Mouse (Mus musculus) liver, adult 2 months (tissue): Measurements from ENCODE around the gene Cyp4a32. TPM values are rescaled to one million over a fixed set of nuclear protein-coding genes. Genes with fewer than 3 reads are reported as not detected.
"Not testable (repeated sequence)": the region's sequence is repeated elsewhere in the genome, so short reads cannot be mapped to it uniquely, and the experiment has no call there.

Source experiments
- DNase-seq: peaks from one replicate; pipeline ENCODE4 v3.0.0-alpha.2; 2011; ENCODE audit warnings: low read depth, low spot score; ENCODE audit errors: extremely low read depth
- H3K27ac ChIP-seq: fragments of 200-500 bp; replicated peaks from 2 replicates; pipeline ENCODE4 v1.5.1; 2012; ENCODE audit warnings: low read depth, mild to moderate bottlenecking, control low read depth, inconsistent platforms, low read length; ENCODE audit not compliant: insufficient read depth
- H3K27me3 ChIP-seq: fragments of 200-500 bp; 2 replicates; pipeline ENCODE4 v1.6.1; 2012; ENCODE audit warnings: mild to moderate bottlenecking, moderate library complexity, low read length, inconsistent platforms; ENCODE audit not compliant: control insufficient read depth, insufficient read depth
- H3K36me3 ChIP-seq: fragments of 200-500 bp; 2 replicates; pipeline ENCODE4 v1.6.1; 2012; ENCODE audit warnings: low read length, inconsistent platforms; ENCODE audit not compliant: control insufficient read depth, insufficient read depth
- H3K4me1 ChIP-seq: fragments of 200-500 bp; 2 replicates; pipeline ENCODE4 v1.6.1; 2011; ENCODE audit warnings: low read length; ENCODE audit not compliant: control insufficient read depth, insufficient read depth
- H3K4me3 ChIP-seq: fragments of 200-500 bp; 2 replicates; pipeline ENCODE4 v1.5.1; 2011; ENCODE audit warnings: low read depth, mild to moderate bottlenecking, control low read depth, low read length, moderate library complexity; ENCODE audit not compliant: insufficient read depth
- H3K79me2 ChIP-seq: fragments of 200-500 bp; 2 replicates; pipeline ENCODE4 v1.6.1; 2012; ENCODE audit warnings: inconsistent platforms, mild to moderate bottlenecking, low read length, moderate library complexity; ENCODE audit not compliant: control insufficient read depth, insufficient read depth
- H3K9ac ChIP-seq: fragments of 200-500 bp; 2 replicates; pipeline ENCODE4 v1.6.1; 2012; ENCODE audit warnings: low read depth, mild to moderate bottlenecking, control low read depth, inconsistent platforms, low read length
- CTCF ChIP-seq: fragments of 200-500 bp; IDR thresholded peaks from 2 replicates; pipeline ENCODE4 v1.5.1; 2011; ENCODE audit warnings: low read depth, low read length, control low read depth
- POLR2A ChIP-seq: fragments of 200-500 bp; IDR thresholded peaks from 2 replicates; pipeline ENCODE4 v1.6.1; 2011; ENCODE audit warnings: low read length, control low read depth; ENCODE audit not compliant: insufficient read depth; ENCODE audit errors: extremely low read depth
- WGBS: fragments of 180-500 bp; shearing (Covaris S2); methylation state at CpG from one replicate; pipeline ENCODE4 v1.1.7; 2018; 5-methylcytosine and 5-hydroxymethylcytosine counted together
- polyA plus RNA-seq: library from polyadenylated mRNA; depleted of rRNA; stranded (reverse); fragments of >200 nt; gene quantifications from 2 replicates; pipeline ENCODE4 v1.2.3, GENCODE M21; 2012; rRNA removed
- total RNA-seq: library from RNA; depleted of rRNA; stranded (reverse); fragments of >200 nt; gene quantifications from 2 replicates; pipeline ENCODE4 v1.2.3, GENCODE M21; 2014; rRNA removed

The Cyp4a32 gene
- total RNA-seq (19.5 and 23.2 TPM in 2 replicates), polyA plus RNA-seq (8.4 and 12.2 TPM in 2 replicates)

- 29% methylated on average over 8 of the region's 8 CpGs for WGBS
- not testable (repeated sequence) for H3K27me3 ChIP-seq, H3K79me2 ChIP-seq
- Histone ChIP-seq H3K4me1 (peaks cover 13% of the 10 kb centered on the region), H3K9ac (peak within 1 kb of the TSS; percentile 71), H3K4me3 (peak within 1 kb of the TSS; percentile 67), H3K36me3 (peaks cover 14% of the 10 kb centered on the region), H3K27ac (peak within 1 kb of the TSS; percentile 95)
- DNase-seq, result peak; percentile 93
Measured at GRCm38 (mm10) chr4:115600611-115601010, at the start of gene Cyp4a32. Cyp4a32 (plus strand) TSS chr4:115600969.

- Histone ChIP-seq H3K9ac (no peak overlapping the region), H3K27me3 (no peaks in the 10 kb centered on the region), H3K36me3 (no peaks in the 10 kb centered on the region), H3K4me1 (peaks cover 2% of the 10 kb centered on the region; the same call in 1 of the 2 replicates), H3K27ac (no peak overlapping the region), H3K4me3 (no peak overlapping the region), H3K79me2 (no peaks in the 10 kb centered on the region)
- no peak for TF ChIP-seq POLR2A
- no peak for TF ChIP-seq CTCF
- 75% methylated on average over 3 of the region's 3 CpGs for WGBS
- DNase-seq, result peak; percentile 45
Measured at GRCm38 (mm10) chr4:115552726-115553125, 48.0 kb upstream of the Cyp4a32 start.

- no peak for TF ChIP-seq CTCF
- no peak for TF ChIP-seq POLR2A
- 14% methylated on average over 2 of the region's 2 CpGs for WGBS
- Histone ChIP-seq H3K4me3 (no peak overlapping the region), H3K9ac (no peak overlapping the region), H3K27me3 (no peaks in the 10 kb centered on the region), H3K36me3 (no peaks in the 10 kb centered on the region), H3K4me1 (peaks cover 2% of the 10 kb centered on the region; the same call in 1 of the 2 replicates), H3K79me2 (no peaks in the 10 kb centered on the region), H3K27ac (no peak overlapping the region)
- peak; percentile 93 for DNase-seq
Measured at GRCm38 (mm10) chr4:115555513-115555912, 45.3 kb upstream of the Cyp4a32 start.

GRCm38 (mm10) chr4:115557861-115558561 lies 42.8 kb upstream of the Cyp4a32 start:
- H3K9ac ChIP-seq, result no peak overlapping the region
- H3K4me1 ChIP-seq, result peaks cover 2% of the 10 kb centered on the region; the same call in 1 of the 2 replicates
- no peak for TF ChIP-seq CTCF
- TF ChIP-seq POLR2A, result no peak
- no peaks in the 10 kb centered on the region for H3K27me3 ChIP-seq
- no peaks in the 10 kb centered on the region for H3K79me2 ChIP-seq
- 89% methylated on average over 4 of the region's 4 CpGs for WGBS
- H3K4me3 ChIP-seq, result no peak overlapping the region
- no peaks in the 10 kb centered on the region for H3K36me3 ChIP-seq
- H3K27ac ChIP-seq, result no peak overlapping the region
- DNase-seq, result no peak

- H3K27ac ChIP-seq, H3K79me2 ChIP-seq, DNase-seq, H3K9ac ChIP-seq, H3K4me1 ChIP-seq, H3K4me3 ChIP-seq, H3K27me3 ChIP-seq, H3K36me3 ChIP-seq: not testable (repeated sequence)
- WGBS, result 80% methylated on average over 5 of the region's 5 CpGs
Measured at GRCm38 (mm10) chr4:115561236-115561635, 39.5 kb upstream of the Cyp4a32 start.

- H3K4me3 ChIP-seq, result no peak within 1 kb of the TSS
- H3K9ac ChIP-seq, result no peak within 1 kb of the TSS
- WGBS, result 30% methylated on average over 3 of the region's 3 CpGs
- H3K79me2 ChIP-seq, result no peaks in the 10 kb centered on the region
- peak within 1 kb of the TSS; percentile 72; the same call in 1 of the 2 replicates for H3K27ac ChIP-seq
- no peaks in the 10 kb centered on the region for H3K36me3 ChIP-seq
- H3K27me3 ChIP-seq, result no peaks in the 10 kb centered on the region
- TF ChIP-seq CTCF, result no peak
- no peak for TF ChIP-seq POLR2A
- H3K4me1 ChIP-seq, result peaks cover 5% of the 10 kb centered on the region
- DNase-seq, result peak; percentile 53
Measured at GRCm38 (mm10) chr4:115563401-115563800, 37.4 kb upstream of the Cyp4a32 start, which contains the start of gene Cyp4a31. Cyp4a31 (plus strand) TSS chr4:115563649.

GRCm38 (mm10) chr4:115564469-115565225 lies 36.1 kb upstream of the Cyp4a32 start:
- 21% methylated on average over 6 of the region's 6 CpGs for WGBS
- not testable (repeated sequence) for H3K4me3 ChIP-seq, H3K36me3 ChIP-seq, H3K27me3 ChIP-seq, H3K9ac ChIP-seq, H3K4me1 ChIP-seq, H3K79me2 ChIP-seq
- peak; percentile 87 for DNase-seq
- peak overlapping the region; percentile 40 for H3K27ac ChIP-seq
